Mouse (Mus musculus): ENCODE measurements at regions not wholly inside any gene's neighbourhood (a gene's known extent, or its start where the extent isn't known, plus 50 kb on each side); places are given as distances from the start of the nearest gene placed in this dataset.

- Histone ChIP-seq H3K4me3 (ENCODE audit: low read depth, low read length) (no peak overlapping the region), H3K27ac (ENCODE audit: low read depth) (no peak overlapping the region), H3K36me3 (ENCODE audit: insufficient read depth) (no peaks in the 10 kb centered on the region), H3K4me1 (ENCODE audit: insufficient read depth) (no peaks in the 10 kb centered on the region), H3K27me3 (ENCODE audit: insufficient read depth, low read length) (no peaks in the 10 kb centered on the region), H3K4me2 (no peak overlapping the region), H3K9ac (no peak overlapping the region), H3K9me3 (ENCODE audit: low read depth, low read length) (no peaks in the 10 kb centered on the region)
- ATAC-seq (ENCODE audit: insufficient read depth) (no peak), DNase-seq (no peak)
- WGBS, result 58% methylated on average over 4 of the region's 4 CpGs
- TF ChIP-seq CTCF (IDR thresholded peaks at IDR 0.05; ENCODE audit: low read depth), result peak; percentile 52
Measured at GRCm38 (mm10) chr16:77166722-77167121, 153.2 kb downstream of the Usp25 start.

GRCm38 (mm10) chr16:77173026-77173692 is 159.7 kb downstream of the Usp25 start:
- WGBS, result 21% methylated on average over 8 of the region's 8 CpGs
- H3K4me3 ChIP-seq (ENCODE audit: low read depth, low read length), result no peak overlapping the region
- no peak for TF ChIP-seq CTCF (IDR thresholded peaks at IDR 0.05; ENCODE audit: low read depth)
- no peaks in the 10 kb centered on the region for H3K36me3 ChIP-seq (ENCODE audit: insufficient read depth)
- peaks cover 4% of the 10 kb centered on the region for H3K4me1 ChIP-seq (ENCODE audit: insufficient read depth)
- ATAC-seq (ENCODE audit: insufficient read depth) (peak; percentile 83), DNase-seq (peak; percentile 67)
- H3K9ac ChIP-seq, result no peak overlapping the region
- no peaks in the 10 kb centered on the region for H3K27me3 ChIP-seq (ENCODE audit: insufficient read depth, low read length)
- H3K4me2 ChIP-seq, result no peak overlapping the region
- no peak overlapping the region for H3K27ac ChIP-seq (ENCODE audit: low read depth)
- no peaks in the 10 kb centered on the region for H3K9me3 ChIP-seq (ENCODE audit: low read depth, low read length)

GRCm38 (mm10) chr16:77174744-77175432 is 161.4 kb downstream of the Usp25 start:
- peak; percentile 46 for DNase-seq
- 50% methylated on average over 7 of the region's 7 CpGs for WGBS
- H3K27me3 ChIP-seq (ENCODE audit: insufficient read depth, low read length), result no peaks in the 10 kb centered on the region
- peaks cover 4% of the 10 kb centered on the region for H3K4me1 ChIP-seq (ENCODE audit: insufficient read depth)
- no peaks in the 10 kb centered on the region for H3K9me3 ChIP-seq (ENCODE audit: low read depth, low read length)
- no peak overlapping the region for H3K9ac ChIP-seq
- H3K4me2 ChIP-seq, result no peak overlapping the region
- H3K36me3 ChIP-seq (ENCODE audit: insufficient read depth), result no peaks in the 10 kb centered on the region
- ATAC-seq (ENCODE audit: insufficient read depth), result no peak; the same call in 1 of the 2 replicates
- no peak overlapping the region for H3K4me3 ChIP-seq (ENCODE audit: low read depth, low read length)
- no peak overlapping the region for H3K27ac ChIP-seq (ENCODE audit: low read depth)
- TF ChIP-seq CTCF (IDR thresholded peaks at IDR 0.05; ENCODE audit: low read depth), result no peak

GRCm38 (mm10) chr16:77180990-77181389 is 167.5 kb downstream of the Usp25 start:
- Histone ChIP-seq H3K27ac (ENCODE audit: low read depth) (no peak overlapping the region), H3K4me1 (ENCODE audit: insufficient read depth) (no peaks in the 10 kb centered on the region), H3K9me3 (ENCODE audit: low read depth, low read length) (no peaks in the 10 kb centered on the region), H3K27me3 (ENCODE audit: insufficient read depth, low read length) (no peaks in the 10 kb centered on the region), H3K4me2 (no peak overlapping the region), H3K9ac (no peak overlapping the region), H3K4me3 (ENCODE audit: low read depth, low read length) (no peak overlapping the region), H3K36me3 (ENCODE audit: insufficient read depth) (no peaks in the 10 kb centered on the region)
- DNase-seq, result peak; percentile 24
- 57% methylated on average over 2 of the region's 2 CpGs for WGBS
- ATAC-seq (ENCODE audit: insufficient read depth), result no peak
- no peak for TF ChIP-seq CTCF (IDR thresholded peaks at IDR 0.05; ENCODE audit: low read depth)

All from lung, embryonic 14.5 days (tissue).